Mouse (Mus musculus) myocyte (in vitro differentiated cells): ENCODE data around the gene Marcks. TPM values are rescaled to one million over a fixed set of nuclear protein-coding genes. Genes with fewer than 3 reads are reported as not detected.
"Not testable (repeated sequence)": the region's sequence is repeated elsewhere in the genome, so short reads cannot be mapped to it uniquely, and the experiment has no call there.

Experiments
- H3K27me3 ChIP-seq: one replicate; pipeline ENCODE4 v1.6.1; 2011; ENCODE audit not compliant: control insufficient read depth, insufficient read depth, insufficient read length
- H3K36me3 ChIP-seq: one replicate; pipeline ENCODE4 v1.6.1; 2011; ENCODE audit not compliant: control insufficient read depth, insufficient read depth
- H3K4me2 ChIP-seq: one replicate; pipeline ENCODE4 v1.6.1; 2011; ENCODE audit warnings: low read depth, control low read depth
- H3K4me3 ChIP-seq: one replicate; pipeline ENCODE4 v1.5.1; 2011; ENCODE audit warnings: mild to moderate bottlenecking, control low read depth, moderate library complexity
- H3K79me2 ChIP-seq: one replicate; pipeline ENCODE4 v1.6.1; 2011; ENCODE audit not compliant: control insufficient read depth, insufficient read depth
- H3ac ChIP-seq: one replicate; pipeline ENCODE4 v1.6.1; 2011; ENCODE audit not compliant: control insufficient read depth, insufficient read length
- MYOD1 ChIP-seq, 3 experiments: IDR thresholded peaks; one replicate each; pipeline ENCODE4 v1.6.1; 2011; ENCODE audit warnings: control low read depth in 2 of 3, low read depth in 2 of 3, mild to moderate bottlenecking in 2 of 3, moderate library complexity in 1 of 3; ENCODE audit not compliant: insufficient read length in 2 of 3, control insufficient read depth in 1 of 3
- POLR2A ChIP-seq: IDR thresholded peaks from one replicate; pipeline ENCODE4 v1.6.1; 2011; ENCODE audit warnings: low read depth, mild to moderate bottlenecking, control low read depth, moderate library complexity; ENCODE audit not compliant: insufficient read length
- REST ChIP-seq: IDR thresholded peaks from one replicate; pipeline ENCODE4 v1.6.1; 2011; ENCODE audit warnings: mild to moderate bottlenecking, control low read depth, moderate library complexity; ENCODE audit not compliant: insufficient read depth, insufficient read length
- SRF ChIP-seq: IDR thresholded peaks from one replicate; pipeline ENCODE4 v1.6.1; 2011; ENCODE audit warnings: low read depth; ENCODE audit not compliant: control insufficient read depth, insufficient read length
- TCF3 ChIP-seq: IDR thresholded peaks from one replicate; pipeline ENCODE4 v1.6.1; 2011; ENCODE audit warnings: low read depth, control low read depth; ENCODE audit not compliant: insufficient read length
- USF1 ChIP-seq: IDR thresholded peaks from one replicate; pipeline ENCODE4 v1.6.1; 2011; ENCODE audit warnings: low read depth, mild to moderate bottlenecking, control low read depth, moderate library complexity
- polyA plus RNA-seq: library from polyadenylated mRNA; unstranded; fragments of >200 nt; fragmentation: generic; extraction: Trizol; gene quantifications from one replicate; pipeline ENCODE4 v1.2.1, GENCODE M21; 2012; ENCODE audit warnings: missing spikeins

Marcks gene
- polyA plus RNA-seq, 1 experiment, result 26.3 TPM

- no peak for TF ChIP-seq TCF3
- no peak for TF ChIP-seq SRF
- Histone ChIP-seq H3K79me2 (no peaks in the 10 kb centered on the region), H3K4me2 (no peak overlapping the region), H3K4me3 (no peak overlapping the region), H3K36me3 (no peaks in the 10 kb centered on the region), H3K27me3 (no peaks in the 10 kb centered on the region), H3ac (no peak overlapping the region)
Measured at GRCm38 (mm10) chr10:37093306-37093705, 45.4 kb downstream of the Marcks start.

- Histone ChIP-seq H3K79me2 (no peaks in the 10 kb centered on the region), H3K36me3 (no peaks in the 10 kb centered on the region), H3K4me2 (no peak overlapping the region), H3ac (no peak overlapping the region), H3K27me3 (no peaks in the 10 kb centered on the region), H3K4me3 (no peak overlapping the region)
- no peak for TF ChIP-seq SRF
- no peak for TF ChIP-seq REST
- no peak for TF ChIP-seq USF1
- TF ChIP-seq MYOD1 (IDR thresholded peaks at IDR 0.05; ENCODE audit: control insufficient read depth in 1 of 3, insufficient read length in 2 of 3, low read depth in 2 of 3), result no peak
- no peak for TF ChIP-seq POLR2A
Measured at GRCm38 (mm10) chr10:37090411-37090810, 48.3 kb downstream of the Marcks start.

DNA sequence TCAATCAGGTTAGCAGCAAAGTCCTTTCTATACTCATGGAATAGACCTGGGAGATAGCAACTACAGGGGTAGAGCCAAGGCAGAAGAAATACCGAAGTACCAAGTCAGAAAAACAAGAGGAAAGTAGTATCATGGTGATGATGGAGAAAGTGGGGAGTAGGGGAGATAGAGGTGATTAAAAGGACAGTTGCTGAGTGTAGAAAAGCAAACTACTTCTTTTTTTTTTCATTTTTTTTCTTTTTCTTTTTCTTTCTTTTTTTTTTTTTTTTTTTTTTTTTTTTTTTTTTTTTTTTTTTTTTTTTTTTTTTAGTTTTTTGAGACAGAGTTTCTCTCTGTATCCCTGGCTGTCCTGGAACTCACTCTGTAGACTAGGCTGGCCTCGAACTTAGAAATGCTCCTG lies 54.6 kb downstream of the Marcks start:
- H3ac ChIP-seq, H3K4me2 ChIP-seq, H3K27me3 ChIP-seq, H3K79me2 ChIP-seq, H3K4me3 ChIP-seq, H3K36me3 ChIP-seq: not testable (repeated sequence)

Other genes with a start within 250 kb of the Marcks start
- gene Hdac2, start 164.4 kb downstream of the Marcks start, polyA plus RNA-seq, result 58.0 TPM